Mouse (Mus musculus) liver, adult 2 months (tissue): ENCODE measurements around the gene Pfdn4. TPM values are rescaled to one million over a fixed set of nuclear protein-coding genes. Genes with fewer than 3 reads are reported as not detected.
"Not testable (repeated sequence)": the region's sequence is repeated elsewhere in the genome, so short reads cannot be mapped to it uniquely, and the experiment has no call there.

ENCODE experiments used
- DNase-seq: peaks from one replicate; pipeline ENCODE4 v3.0.0-alpha.2; 2011; ENCODE audit warnings: low read depth, low spot score; ENCODE audit errors: extremely low read depth
- H3K27ac ChIP-seq: fragments of 200-500 bp; replicated peaks from 2 replicates; pipeline ENCODE4 v1.5.1; 2012; ENCODE audit warnings: low read depth, mild to moderate bottlenecking, control low read depth, inconsistent platforms, low read length; ENCODE audit not compliant: insufficient read depth
- H3K27me3 ChIP-seq: fragments of 200-500 bp; 2 replicates; pipeline ENCODE4 v1.6.1; 2012; ENCODE audit warnings: mild to moderate bottlenecking, moderate library complexity, low read length, inconsistent platforms; ENCODE audit not compliant: control insufficient read depth, insufficient read depth
- H3K36me3 ChIP-seq: fragments of 200-500 bp; 2 replicates; pipeline ENCODE4 v1.6.1; 2012; ENCODE audit warnings: low read length, inconsistent platforms; ENCODE audit not compliant: control insufficient read depth, insufficient read depth
- H3K4me1 ChIP-seq: fragments of 200-500 bp; 2 replicates; pipeline ENCODE4 v1.6.1; 2011; ENCODE audit warnings: low read length; ENCODE audit not compliant: control insufficient read depth, insufficient read depth
- H3K4me3 ChIP-seq: fragments of 200-500 bp; 2 replicates; pipeline ENCODE4 v1.5.1; 2011; ENCODE audit warnings: low read depth, mild to moderate bottlenecking, control low read depth, low read length, moderate library complexity; ENCODE audit not compliant: insufficient read depth
- H3K79me2 ChIP-seq: fragments of 200-500 bp; 2 replicates; pipeline ENCODE4 v1.6.1; 2012; ENCODE audit warnings: inconsistent platforms, mild to moderate bottlenecking, low read length, moderate library complexity; ENCODE audit not compliant: control insufficient read depth, insufficient read depth
- H3K9ac ChIP-seq: fragments of 200-500 bp; 2 replicates; pipeline ENCODE4 v1.6.1; 2012; ENCODE audit warnings: low read depth, mild to moderate bottlenecking, control low read depth, inconsistent platforms, low read length
- CTCF ChIP-seq: fragments of 200-500 bp; IDR thresholded peaks from 2 replicates; pipeline ENCODE4 v1.5.1; 2011; ENCODE audit warnings: low read depth, low read length, control low read depth
- POLR2A ChIP-seq: fragments of 200-500 bp; IDR thresholded peaks from 2 replicates; pipeline ENCODE4 v1.6.1; 2011; ENCODE audit warnings: low read length, control low read depth; ENCODE audit not compliant: insufficient read depth; ENCODE audit errors: extremely low read depth
- WGBS: fragments of 180-500 bp; shearing (Covaris S2); methylation state at CpG from one replicate; pipeline ENCODE4 v1.1.7; 2018; 5-methylcytosine and 5-hydroxymethylcytosine counted together
- polyA plus RNA-seq: library from polyadenylated mRNA; depleted of rRNA; stranded (reverse); fragments of >200 nt; gene quantifications from 2 replicates; pipeline ENCODE4 v1.2.3, GENCODE M21; 2012; rRNA removed
- total RNA-seq: library from RNA; depleted of rRNA; stranded (reverse); fragments of >200 nt; gene quantifications from 2 replicates; pipeline ENCODE4 v1.2.3, GENCODE M21; 2014; rRNA removed

The Pfdn4 gene
- total RNA-seq (5.4 and 10.6 TPM in 2 replicates), polyA plus RNA-seq (1.4 and 1.8 TPM in 2 replicates)

GRCm38 (mm10) chr2:170496154-170496930, at the start of gene Pfdn4:
Gene Pfdn4 (plus strand): TSS chr2:170496428.
- Histone ChIP-seq H3K27me3 (peaks cover 20% of the 10 kb centered on the region; the same call in 1 of the 2 replicates), H3K36me3 (no peaks in the 10 kb centered on the region), H3K4me1 (no peaks in the 10 kb centered on the region; the same call in 1 of the 2 replicates), H3K27ac (no peak within 1 kb of the TSS), H3K4me3 (no peak within 1 kb of the TSS), H3K9ac (no peak within 1 kb of the TSS), H3K79me2 (no peaks in the 10 kb centered on the region)
- whole genome bisulfite sequencing, result 4% methylated on average over 46 of the region's 46 CpGs
- no peak for TF ChIP-seq CTCF
- TF ChIP-seq POLR2A, result no peak
- DNase-seq, result no peak

- Histone ChIP-seq H3K36me3 (no peaks in the 10 kb centered on the region), H3K79me2 (no peaks in the 10 kb centered on the region), H3K27me3 (no peaks in the 10 kb centered on the region), H3K27ac (no peak overlapping the region), H3K4me1 (0 out of 2 replicates have a peak, but pooled peaks cover 1% of the 10 kb centered on the region), H3K4me3 (no peak overlapping the region), H3K9ac (no peak overlapping the region)
- no peak for TF ChIP-seq POLR2A
- TF ChIP-seq CTCF, result no peak
- DNase-seq, result no peak
- 78% methylated on average over 5 of the region's 5 CpGs for WGBS
Measured at GRCm38 (mm10) chr2:170446843-170447383, 49.3 kb upstream of the Pfdn4 start.

GRCm38 (mm10) chr2:170447651-170448050, 48.6 kb upstream of the Pfdn4 start:
- H3K27ac ChIP-seq, result no peak overlapping the region
- no peak for DNase-seq
- TF ChIP-seq POLR2A (no peak), CTCF (no peak)
- H3K9ac ChIP-seq, result no peak overlapping the region
- 0 out of 2 replicates have a peak, but pooled peaks cover 1% of the 10 kb centered on the region for H3K4me1 ChIP-seq
- no peaks in the 10 kb centered on the region for H3K79me2 ChIP-seq
- H3K27me3 ChIP-seq, result no peaks in the 10 kb centered on the region
- H3K4me3 ChIP-seq, result no peak overlapping the region
- no peaks in the 10 kb centered on the region for H3K36me3 ChIP-seq
- 83% methylated on average over 10 of the region's 10 CpGs for WGBS

GRCm38 (mm10) chr2:170450933-170451332, 45.3 kb upstream of the Pfdn4 start:
- peak; percentile 87 for TF ChIP-seq CTCF
- no peak for TF ChIP-seq POLR2A
- no peak overlapping the region for H3K9ac ChIP-seq
- no peaks in the 10 kb centered on the region for H3K79me2 ChIP-seq
- H3K36me3 ChIP-seq, result no peaks in the 10 kb centered on the region
- 0 out of 2 replicates have a peak, but pooled peaks cover 1% of the 10 kb centered on the region for H3K4me1 ChIP-seq
- H3K27ac ChIP-seq, result no peak overlapping the region
- no peak overlapping the region for H3K4me3 ChIP-seq
- WGBS, result 5% methylated on average over 9 of the region's 9 CpGs
- DNase-seq, result peak; percentile 81
- H3K27me3 ChIP-seq, result no peaks in the 10 kb centered on the region

GRCm38 (mm10) chr2:170453809-170454208, 42.4 kb upstream of the Pfdn4 start:
- H3K27me3 ChIP-seq, H3K9ac ChIP-seq, DNase-seq, H3K4me1 ChIP-seq, H3K79me2 ChIP-seq, H3K27ac ChIP-seq, H3K36me3 ChIP-seq, H3K4me3 ChIP-seq: not testable (repeated sequence)
- WGBS, result 52% methylated on average over 3 of the region's 4 CpGs

- DNase-seq, result peak; percentile 88
- Histone ChIP-seq H3K79me2 (no peaks in the 10 kb centered on the region), H3K27ac (peak overlapping the region; percentile 65), H3K4me3 (no peak overlapping the region), H3K36me3 (no peaks in the 10 kb centered on the region), H3K4me1 (peaks cover 15% of the 10 kb centered on the region; the same call in 1 of the 2 replicates), H3K27me3 (no peaks in the 10 kb centered on the region), H3K9ac (no peak overlapping the region)
- no peak for TF ChIP-seq POLR2A
- TF ChIP-seq CTCF, result no peak
- 29% methylated on average over 9 of the region's 10 CpGs for WGBS
Measured at GRCm38 (mm10) chr2:170459183-170459582, 37.0 kb upstream of the Pfdn4 start.
